Mouse (Mus musculus) megakaryocyte, embryonic 14.5 days (primary cell): ENCODE data around the gene Igsf8. TPM values are rescaled to one million over a fixed set of nuclear protein-coding genes. Genes with fewer than 3 reads are reported as not detected.

Experiments used
- H3K27me3 ChIP-seq: replicated peaks from 2 replicates; pipeline ENCODE3; 2012; ENCODE audit warnings: inconsistent platforms
- H3K36me3 ChIP-seq: replicated peaks from 2 replicates; pipeline ENCODE3; 2012; ENCODE audit warnings: low read length, inconsistent platforms, mixed read lengths
- H3K4me1 ChIP-seq: 2 replicates; pipeline ENCODE4 v1.6.1; 2012; ENCODE audit warnings: inconsistent platforms
- H3K4me3 ChIP-seq: replicated peaks from 2 replicates; pipeline ENCODE3; 2012; ENCODE audit warnings: moderate library complexity, mild to moderate bottlenecking, inconsistent platforms
- H3K9me3 ChIP-seq: 2 replicates; pipeline ENCODE4 v1.6.1; 2012; ENCODE audit warnings: inconsistent platforms
- FLI1 ChIP-seq: IDR thresholded peaks from 2 replicates; pipeline ENCODE4 v1.6.1; 2012; ENCODE audit warnings: low read length, inconsistent platforms, mixed read lengths
- GATA1 ChIP-seq: IDR thresholded peaks from 3 replicates; pipeline ENCODE4 v1.6.1; 2012; ENCODE audit warnings: mixed read lengths, low read length, inconsistent platforms, borderline replicate concordance
- polyA plus RNA-seq: library from polyadenylated mRNA; stranded (reverse); fragments of >175 nt; gene quantifications from 2 replicates; pipeline ENCODE4 v1.2.3, GENCODE M21; 2012; ENCODE audit warnings: low replicate concordance; ENCODE audit not compliant: insufficient read depth

The Igsf8 gene
- polyA plus RNA-seq, 1 experiment: 46.3 TPM

DNA sequence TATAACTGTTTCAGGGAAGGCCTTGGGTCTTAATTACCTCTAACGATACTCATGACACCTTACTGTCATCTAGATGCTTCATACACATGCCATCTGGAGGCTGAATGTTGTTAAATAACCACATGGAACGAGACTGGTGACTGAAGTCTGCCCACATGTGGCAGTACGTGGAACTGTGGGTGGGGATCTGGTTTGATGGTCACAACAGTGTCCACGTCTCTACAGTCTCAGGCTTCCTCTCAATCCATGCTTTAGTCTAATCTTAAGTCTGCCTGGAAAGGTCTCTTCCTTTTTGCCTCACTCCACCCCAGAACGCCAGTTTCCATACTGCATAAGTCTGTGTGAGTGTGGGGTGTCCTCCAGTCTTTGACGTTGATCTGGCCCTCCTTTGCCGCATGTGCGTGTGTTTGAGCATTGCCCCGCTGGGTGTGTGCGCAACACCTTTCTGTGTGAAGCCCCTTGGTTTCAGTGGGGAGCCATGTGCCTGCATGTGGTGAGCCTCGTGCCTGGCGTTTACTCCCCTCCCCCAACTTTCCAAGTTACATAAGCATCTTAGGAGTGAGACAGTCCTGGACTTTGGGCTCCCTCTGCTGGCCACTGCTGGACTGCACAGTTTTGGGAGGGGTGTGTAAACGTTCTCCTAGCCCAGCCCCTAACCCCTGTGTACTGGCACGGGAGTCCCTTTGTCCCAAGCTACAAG lies 48.4 kb downstream of the Igsf8 start:
- Histone ChIP-seq H3K4me3 (peak overlapping the region; percentile 93), H3K9me3 (no peaks in the 10 kb centered on the region), H3K27me3 (peaks cover 16% of the 10 kb centered on the region), H3K36me3 (no peaks in the 10 kb centered on the region), H3K4me1 (peaks cover 72% of the 10 kb centered on the region)
- TF ChIP-seq GATA1: no peak
- no peak for TF ChIP-seq FLI1

DNA sequence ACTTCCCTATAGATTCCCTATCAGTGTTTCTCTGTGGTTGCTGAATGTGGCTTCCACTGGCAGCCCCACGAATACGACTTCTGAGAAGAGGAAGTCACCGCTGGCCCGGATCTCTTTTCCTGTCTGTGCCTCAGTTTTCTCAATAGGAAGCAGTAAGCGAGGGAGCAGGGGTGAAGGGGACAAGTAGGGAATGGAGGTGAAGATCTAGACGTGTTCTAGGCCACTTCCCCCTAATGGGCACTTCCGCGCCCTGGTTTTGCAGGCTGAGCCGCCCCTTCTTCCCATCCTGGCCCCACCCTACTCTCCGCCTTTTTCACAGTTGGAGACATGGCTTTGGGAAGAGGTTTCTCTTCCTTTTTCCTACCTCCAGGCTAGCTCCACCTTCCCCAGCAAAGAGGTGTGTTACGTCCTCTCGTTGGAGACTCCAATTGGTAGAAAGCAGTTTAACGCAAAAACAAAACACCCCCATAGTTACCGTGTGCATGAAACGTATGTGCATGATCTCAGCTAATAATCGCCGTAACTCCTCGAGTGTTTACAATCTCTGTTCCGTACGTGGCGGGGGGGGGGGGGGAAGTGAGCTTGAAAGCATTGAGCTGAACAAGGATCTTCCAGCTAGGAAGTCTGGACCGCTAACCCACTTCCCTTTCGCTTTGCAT lies 49.9 kb downstream of the Igsf8 start:
- TF ChIP-seq FLI1 (no peak), GATA1 (no peak)
- Histone ChIP-seq H3K9me3 (no peaks in the 10 kb centered on the region), H3K27me3 (peaks cover 19% of the 10 kb centered on the region), H3K36me3 (peaks cover 6% of the 10 kb centered on the region), H3K4me1 (peaks cover 66% of the 10 kb centered on the region), H3K4me3 (peak overlapping the region; percentile 99)

DNA sequence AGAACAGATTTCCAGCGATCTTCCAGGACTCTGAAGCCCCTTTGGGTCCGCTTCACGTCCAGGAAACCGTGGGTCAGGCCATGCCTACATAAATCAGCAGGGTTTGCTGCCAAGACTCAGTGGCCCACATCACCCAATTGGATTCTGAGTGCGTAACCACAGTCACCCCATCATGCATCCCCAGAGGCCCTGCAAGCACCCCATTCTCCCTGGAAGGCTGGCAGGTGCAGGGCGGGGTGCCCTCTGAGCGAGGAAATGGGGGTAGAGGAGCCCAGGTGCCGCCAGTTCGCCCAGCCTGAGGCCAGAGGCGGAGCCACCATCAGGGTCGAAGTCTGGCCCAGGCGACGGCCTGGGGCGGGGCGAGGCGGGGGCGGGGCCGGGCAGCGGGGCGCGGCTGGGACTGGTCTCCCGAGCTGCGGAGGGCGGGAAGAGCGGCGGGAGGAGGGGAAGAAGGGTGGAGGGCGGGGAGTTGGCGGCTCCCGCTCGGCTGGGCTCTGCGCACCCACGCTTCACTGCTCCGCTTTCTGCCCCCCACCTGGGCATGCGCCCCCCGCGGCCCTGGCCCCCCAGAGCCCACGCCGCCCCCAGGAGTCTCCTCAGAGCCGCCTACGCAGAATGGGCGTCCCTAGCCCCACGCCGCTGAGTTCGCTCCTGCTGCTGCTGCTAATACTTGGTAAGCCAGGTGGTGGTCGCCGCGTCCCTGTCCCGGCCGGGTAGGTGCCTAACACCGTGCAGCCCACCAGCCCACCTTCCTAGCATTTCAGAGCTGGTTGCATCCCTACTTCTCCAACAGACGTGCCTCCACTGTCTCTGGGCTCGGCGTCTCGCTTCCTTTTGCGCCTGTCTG lies 50.7 kb downstream of the Igsf8 start:
- H3K4me1 ChIP-seq: peaks cover 58% of the 10 kb centered on the region
- H3K9me3 ChIP-seq: no peaks in the 10 kb centered on the region
- peaks cover 12% of the 10 kb centered on the region for H3K36me3 ChIP-seq
- peak overlapping the region; percentile 99 for H3K4me3 ChIP-seq
- peaks cover 17% of the 10 kb centered on the region for H3K27me3 ChIP-seq
- TF ChIP-seq GATA1 (no peak), FLI1 (no peak)

DNA sequence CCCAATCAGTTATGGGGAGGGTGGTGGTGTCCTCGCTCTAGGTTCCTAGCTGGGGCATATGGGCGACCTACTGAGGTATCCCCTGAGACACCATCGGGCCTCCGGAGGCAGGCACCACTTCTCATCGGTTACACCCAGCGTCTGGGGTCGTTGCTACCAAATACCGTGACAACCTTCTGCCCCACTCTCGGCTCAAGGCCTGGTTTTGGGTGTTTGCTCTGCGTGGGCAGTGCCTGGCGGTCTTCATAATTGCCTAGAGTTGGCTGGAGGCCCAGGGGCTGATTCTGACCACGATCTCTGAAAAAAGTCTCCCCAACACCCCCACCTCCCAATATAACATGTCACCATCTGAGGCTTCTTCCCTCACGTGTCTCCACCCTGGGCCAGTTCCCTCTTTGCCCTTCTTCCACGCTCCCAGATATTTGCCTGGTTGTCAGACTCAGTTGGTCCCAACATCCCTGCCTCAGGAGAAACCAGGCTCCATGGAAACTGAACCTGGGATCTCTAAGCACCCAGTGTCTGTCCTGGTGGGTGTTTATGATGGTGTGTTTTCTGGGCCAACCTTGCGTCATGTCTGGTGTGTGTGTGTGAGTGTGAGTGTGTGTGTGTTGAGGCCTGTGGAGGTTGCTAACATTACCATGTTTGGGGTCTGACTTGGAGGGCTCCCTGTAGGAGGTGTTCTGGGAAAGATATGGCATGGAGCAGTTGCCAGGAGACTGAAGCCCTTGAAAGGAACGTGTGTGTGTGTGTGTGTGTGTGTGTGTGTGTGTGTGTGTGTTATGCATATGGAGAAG lies 51.5 kb downstream of the Igsf8 start:
- Histone ChIP-seq H3K27me3 (peaks cover 13% of the 10 kb centered on the region), H3K4me1 (peaks cover 56% of the 10 kb centered on the region), H3K4me3 (peak overlapping the region; percentile 99), H3K36me3 (peaks cover 20% of the 10 kb centered on the region), H3K9me3 (no peaks in the 10 kb centered on the region)
- TF ChIP-seq GATA1 (no peak), FLI1 (no peak)

DNA sequence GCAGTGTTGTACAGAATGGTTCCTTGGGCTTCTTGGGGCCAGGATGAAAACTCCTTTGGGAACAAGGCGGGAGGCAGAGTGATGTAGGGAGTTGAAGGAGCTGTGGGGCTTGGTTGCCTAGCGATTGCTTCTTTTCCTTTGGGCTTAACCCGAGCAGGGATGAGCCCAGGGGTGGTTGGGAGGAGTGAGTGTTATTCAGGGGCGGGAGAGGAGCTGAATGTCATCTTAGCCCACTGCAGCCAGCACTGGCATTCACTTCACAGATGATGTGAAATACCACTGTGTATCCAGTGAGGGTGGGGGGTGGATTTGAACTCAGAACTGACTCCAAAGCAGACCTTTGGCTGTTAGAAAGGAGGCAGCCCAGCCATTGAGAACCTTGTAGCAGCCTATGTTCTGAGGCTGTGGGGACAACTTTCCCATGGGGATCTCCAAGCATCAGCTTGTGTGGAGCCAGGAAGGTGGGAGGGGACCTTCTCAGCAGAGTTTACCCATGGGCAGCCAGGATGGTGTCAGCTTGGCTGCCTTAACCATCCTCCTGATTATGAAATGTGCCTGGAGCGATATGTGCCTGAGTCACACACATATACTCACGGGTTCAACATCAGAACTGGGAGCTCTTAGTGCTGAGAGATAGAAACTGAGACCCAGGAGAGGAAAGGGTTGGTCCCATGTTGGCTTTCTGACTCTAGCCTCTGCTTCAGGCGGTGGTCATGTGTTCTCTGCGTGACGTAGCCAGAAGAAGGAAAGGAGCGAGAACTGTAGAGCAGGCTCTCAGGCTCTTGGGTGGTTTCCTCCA lies 52.4 kb downstream of the Igsf8 start:
- H3K27me3 ChIP-seq: peaks cover 10% of the 10 kb centered on the region
- H3K4me1 ChIP-seq: peaks cover 56% of the 10 kb centered on the region
- peaks cover 29% of the 10 kb centered on the region for H3K36me3 ChIP-seq
- no peak for TF ChIP-seq GATA1
- TF ChIP-seq FLI1: no peak
- H3K9me3 ChIP-seq: no peaks in the 10 kb centered on the region
- peak overlapping the region; percentile 65 for H3K4me3 ChIP-seq

DNA sequence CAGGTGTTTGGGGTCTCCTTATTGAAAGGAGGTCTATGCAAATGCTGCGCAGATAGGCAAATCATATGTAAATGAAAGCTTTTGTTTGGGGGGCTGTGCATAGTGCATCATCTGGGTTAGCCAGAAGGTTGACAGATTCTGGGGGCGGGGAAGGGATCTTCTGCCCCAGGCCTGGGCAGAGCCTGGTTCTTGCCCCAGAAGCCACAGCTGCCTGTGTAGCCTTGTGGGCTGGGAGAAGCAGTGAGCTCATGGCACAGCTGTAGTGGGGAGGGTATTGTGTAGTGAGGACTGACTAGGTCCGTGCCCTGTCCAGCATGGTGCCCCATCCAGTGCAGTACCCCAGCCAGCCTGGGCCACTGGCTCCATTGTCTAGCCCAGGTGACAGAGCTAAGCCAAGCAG lies 53.5 kb downstream of the Igsf8 start:
- peaks cover 39% of the 10 kb centered on the region for H3K36me3 ChIP-seq

DNA sequence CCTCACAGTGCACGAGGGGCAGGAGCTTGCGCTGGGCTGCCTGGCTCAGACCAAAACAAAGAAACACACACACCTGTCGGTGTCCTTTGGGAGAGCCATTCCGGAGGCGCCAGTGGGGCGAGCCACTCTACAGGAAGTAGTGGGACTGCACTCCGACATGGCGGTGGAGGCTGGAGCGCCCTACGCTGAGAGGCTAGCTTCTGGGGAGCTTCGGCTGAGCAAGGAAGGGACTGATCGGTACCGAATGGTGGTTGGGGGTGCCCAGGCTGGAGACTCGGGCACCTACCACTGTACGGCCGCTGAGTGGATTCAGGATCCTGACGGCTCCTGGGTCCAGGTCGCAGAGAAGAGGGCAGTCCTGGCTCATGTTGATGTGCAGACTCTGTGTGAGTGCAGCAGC lies 56.0 kb downstream of the Igsf8 start:
- Histone ChIP-seq H3K4me1 (peaks cover 26% of the 10 kb centered on the region), H3K4me3 (no peak overlapping the region), H3K27me3 (peaks cover 17% of the 10 kb centered on the region), H3K36me3 (peaks cover 53% of the 10 kb centered on the region), H3K9me3 (no peaks in the 10 kb centered on the region)
- TF ChIP-seq FLI1 (no peak), GATA1 (no peak)

More for the DNA sequence above, 53.5 kb downstream of the Igsf8 start:
- H3K9me3 ChIP-seq: no peaks in the 10 kb centered on the region
- TF ChIP-seq GATA1 (no peak), FLI1 (no peak)
- peak overlapping the region; percentile 38 for H3K4me3 ChIP-seq
- peaks cover 49% of the 10 kb centered on the region for H3K4me1 ChIP-seq
- peaks cover 10% of the 10 kb centered on the region for H3K27me3 ChIP-seq

DNA sequence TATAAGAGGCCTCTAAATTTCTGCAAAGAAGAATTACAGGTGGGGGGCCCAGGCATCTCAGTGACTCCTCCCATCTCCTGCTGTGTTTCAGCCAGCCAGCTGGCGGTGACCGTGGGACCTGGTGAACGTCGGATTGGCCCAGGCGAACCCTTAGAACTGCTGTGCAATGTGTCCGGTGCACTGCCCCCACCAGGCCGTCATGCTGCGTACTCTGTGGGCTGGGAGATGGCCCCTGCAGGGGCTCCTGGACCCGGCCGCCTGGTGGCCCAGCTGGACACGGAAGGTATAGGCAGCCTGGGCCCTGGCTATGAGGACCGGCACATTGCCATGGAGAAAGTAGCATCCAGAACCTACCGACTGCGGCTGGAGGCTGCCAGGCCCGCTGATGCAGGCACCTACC lies 56.5 kb downstream of the Igsf8 start:
- H3K9me3 ChIP-seq: no peaks in the 10 kb centered on the region
- TF ChIP-seq FLI1: no peak
- TF ChIP-seq GATA1: no peak
- H3K4me1 ChIP-seq: peaks cover 21% of the 10 kb centered on the region
- H3K27me3 ChIP-seq: peaks cover 22% of the 10 kb centered on the region
- H3K4me3 ChIP-seq: no peak overlapping the region
- H3K36me3 ChIP-seq: peaks cover 58% of the 10 kb centered on the region

DNA sequence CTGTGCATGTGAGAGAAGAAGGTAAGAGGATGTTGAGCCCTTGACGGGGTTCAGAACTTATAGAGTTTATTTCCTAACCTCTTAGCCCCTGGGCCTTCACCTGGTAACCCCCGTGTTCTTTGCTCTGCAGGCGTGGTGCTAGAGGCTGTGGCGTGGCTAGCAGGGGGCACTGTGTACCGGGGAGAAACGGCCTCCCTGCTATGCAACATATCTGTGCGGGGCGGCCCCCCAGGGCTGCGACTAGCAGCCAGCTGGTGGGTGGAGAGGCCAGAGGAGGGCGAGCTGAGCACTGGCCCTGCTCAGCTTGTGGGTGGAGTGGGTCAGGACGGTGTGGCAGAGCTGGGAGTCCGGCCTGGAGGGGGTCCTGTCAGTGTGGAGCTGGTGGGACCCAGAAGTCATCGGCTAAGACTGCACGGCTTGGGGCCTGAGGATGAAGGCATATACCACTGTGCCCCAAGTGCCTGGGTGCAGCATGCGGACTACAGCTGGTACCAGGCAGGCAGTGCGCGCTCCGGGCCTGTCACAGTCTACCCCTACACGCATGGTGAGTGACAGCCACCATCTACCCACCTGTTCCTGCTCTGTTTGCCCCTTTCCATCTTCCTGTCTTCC lies 57.1 kb downstream of the Igsf8 start:
- TF ChIP-seq GATA1: no peak
- TF ChIP-seq FLI1: no peak; the same call in 1 of the 2 replicates
- peak overlapping the region; percentile 33 for H3K4me3 ChIP-seq
- peaks cover 15% of the 10 kb centered on the region for H3K4me1 ChIP-seq
- H3K27me3 ChIP-seq: peaks cover 23% of the 10 kb centered on the region
- H3K9me3 ChIP-seq: no peaks in the 10 kb centered on the region
- peaks cover 59% of the 10 kb centered on the region for H3K36me3 ChIP-seq
